Mouse (Mus musculus) lung, postnatal 0 days (tissue): ENCODE results near the gene Glrx. TPM values are rescaled to one million over a fixed set of nuclear protein-coding genes. Genes with fewer than 3 reads are reported as not detected.

Source experiments
- ATAC-seq: fragments of 200-750 bp; cut with Nextera tagmentation; 2 replicates; pipeline ENCODE4 v1.8.0; 2017; ENCODE audit warnings: moderate library complexity
- DNase-seq: peaks from one replicate; pipeline ENCODE4 v3.0.0-alpha.2; 2016; ENCODE audit warnings: low spot score
- H3K27ac ChIP-seq: fragments of 300-500 bp; sonication (generic); 2 replicates; pipeline ENCODE4 v1.5.1; 2014; ENCODE audit warnings: antibody characterized with exemption, mild to moderate bottlenecking, low read length, mixed read lengths
- H3K27me3 ChIP-seq: fragments of 300-500 bp; sonication (generic); replicated peaks from 2 replicates; pipeline ENCODE4 v1.6.1; 2014; ENCODE audit warnings: low read length, mixed read lengths; ENCODE audit not compliant: insufficient read depth
- H3K36me3 ChIP-seq: fragments of 300-500 bp; sonication (generic); 2 replicates; pipeline ENCODE4 v1.6.1; 2014; ENCODE audit warnings: low read length, mixed read lengths; ENCODE audit not compliant: insufficient read depth
- H3K4me1 ChIP-seq: fragments of 300-500 bp; sonication (generic); 2 replicates; pipeline ENCODE4 v1.6.1; 2014; ENCODE audit warnings: antibody characterized with exemption, low read depth, low read length, mixed read lengths; ENCODE audit not compliant: insufficient read depth
- H3K4me2 ChIP-seq: fragments of 300-500 bp; sonication (generic); replicated peaks from 2 replicates; pipeline ENCODE4 v1.6.1; 2014; ENCODE audit warnings: low read depth, mild to moderate bottlenecking, low read length, moderate library complexity, mixed read lengths
- H3K4me3 ChIP-seq: fragments of 300-500 bp; sonication (generic); 2 replicates; pipeline ENCODE4 v1.5.1; 2014; ENCODE audit warnings: low read depth, low read length
- H3K9ac ChIP-seq: fragments of 300-500 bp; sonication (generic); replicated peaks from 2 replicates; pipeline ENCODE4 v1.6.1; 2014; ENCODE audit warnings: low read depth, mild to moderate bottlenecking
- H3K9me3 ChIP-seq: fragments of 300-500 bp; sonication (generic); 2 replicates; pipeline ENCODE4 v1.6.1; 2016; ENCODE audit warnings: low read length, mixed read lengths
- CTCF ChIP-seq: IDR thresholded peaks from 2 replicates; pipeline ENCODE4 v1.5.1; 2016; ENCODE audit warnings: antibody characterized with exemption, mild to moderate bottlenecking
- EP300 ChIP-seq: IDR thresholded peaks from 2 replicates; pipeline ENCODE4 v1.6.1; 2016; ENCODE audit warnings: antibody characterized with exemption, mild to moderate bottlenecking, control low read depth
- WGBS: fragments of 180-500 bp; shearing (Covaris S2); extraction: QIAGEN DNeasy Blood & Tissue Kit; methylation state at CpG from one replicate; pipeline ENCODE4 v1.1.7; 2014; 5-methylcytosine and 5-hydroxymethylcytosine counted together
- polyA plus RNA-seq: library from polyadenylated mRNA; unstranded; fragments of >200 nt; fragmentation: Nextera tagmentation; extraction: Ambion mirVana; gene quantifications from 2 replicates; pipeline ENCODE4 v1.2.1, GENCODE M21; 2015

The Glrx gene
- polyA plus RNA-seq, 1 experiment from 2014 or later, result 106 TPM

GRCm38 (mm10) chr13:75877907-75878306 lies 38.2 kb downstream of the Glrx start:
- no peak overlapping the region for H3K4me2 ChIP-seq
- DNase-seq (peak; percentile 84), ATAC-seq (no peak)
- no peak overlapping the region for H3K27ac ChIP-seq
- H3K36me3 ChIP-seq, result no peaks in the 10 kb centered on the region
- H3K4me3 ChIP-seq, result no peak overlapping the region
- no peaks in the 10 kb centered on the region for H3K27me3 ChIP-seq
- H3K4me1 ChIP-seq, result no peaks in the 10 kb centered on the region; the same call in 1 of the 2 replicates
- TF ChIP-seq CTCF, result peak; percentile 86
- TF ChIP-seq EP300, result no peak
- no peak overlapping the region for H3K9ac ChIP-seq
- no peaks in the 10 kb centered on the region for H3K9me3 ChIP-seq

GRCm38 (mm10) chr13:75879756-75880155 lies 40.1 kb downstream of the Glrx start:
- no peaks in the 10 kb centered on the region for H3K4me1 ChIP-seq
- H3K9me3 ChIP-seq, result no peaks in the 10 kb centered on the region
- 85% methylated on average over 3 of the region's 3 CpGs for WGBS
- ATAC-seq (no peak), DNase-seq (peak; percentile 3)
- H3K36me3 ChIP-seq, result no peaks in the 10 kb centered on the region
- no peak overlapping the region for H3K4me2 ChIP-seq
- no peak overlapping the region for H3K9ac ChIP-seq
- no peaks in the 10 kb centered on the region for H3K27me3 ChIP-seq
- no peak overlapping the region for H3K4me3 ChIP-seq
- TF ChIP-seq CTCF, result no peak
- no peak for TF ChIP-seq EP300
- no peak overlapping the region for H3K27ac ChIP-seq

GRCm38 (mm10) chr13:75880501-75880900 lies 40.8 kb downstream of the Glrx start:
- TF ChIP-seq CTCF (no peak), EP300 (no peak)
- Histone ChIP-seq H3K27me3 (no peaks in the 10 kb centered on the region), H3K36me3 (no peaks in the 10 kb centered on the region), H3K27ac (no peak overlapping the region), H3K9ac (no peak overlapping the region), H3K4me1 (no peaks in the 10 kb centered on the region), H3K4me2 (no peak overlapping the region), H3K9me3 (no peaks in the 10 kb centered on the region), H3K4me3 (no peak overlapping the region)
- ATAC-seq (no peak), DNase-seq (no peak)
- WGBS, result 88% methylated on average over 2 of the region's 2 CpGs

GRCm38 (mm10) chr13:75883792-75884191 lies 44.1 kb downstream of the Glrx start:
- TF ChIP-seq EP300 (no peak), CTCF (no peak)
- Histone ChIP-seq H3K4me3 (no peak overlapping the region), H3K9ac (no peak overlapping the region), H3K9me3 (no peaks in the 10 kb centered on the region), H3K36me3 (no peaks in the 10 kb centered on the region), H3K27ac (no peak overlapping the region), H3K4me1 (no peaks in the 10 kb centered on the region), H3K27me3 (no peaks in the 10 kb centered on the region), H3K4me2 (no peak overlapping the region)
- ATAC-seq, result no peak
- WGBS, result 46% methylated on average over 3 of the region's 3 CpGs
- DNase-seq, result peak; percentile 3

- TF ChIP-seq CTCF (no peak), EP300 (no peak)
- 91% methylated on average over 4 of the region's 4 CpGs for WGBS
- H3K4me1 ChIP-seq, result no peaks in the 10 kb centered on the region
Observed at GRCm38 (mm10) chr13:75891868-75892267, 52.2 kb downstream of the Glrx start.

GRCm38 (mm10) chr13:75892291-75892690 lies 52.6 kb downstream of the Glrx start:
- TF ChIP-seq EP300 (no peak), CTCF (no peak)
- WGBS, result 72% methylated on average over 3 of the region's 3 CpGs
- Histone ChIP-seq H3K9ac (no peak overlapping the region), H3K27ac (no peak overlapping the region), H3K4me1 (no peaks in the 10 kb centered on the region), H3K27me3 (no peaks in the 10 kb centered on the region), H3K4me2 (no peak overlapping the region), H3K36me3 (no peaks in the 10 kb centered on the region), H3K9me3 (no peaks in the 10 kb centered on the region), H3K4me3 (no peak overlapping the region)
- ATAC-seq (no peak), DNase-seq (no peak)

More at GRCm38 (mm10) chr13:75891868-75892267, 52.2 kb downstream of the Glrx start:
- no peak for DNase-seq
- Histone ChIP-seq H3K4me2 (no peak overlapping the region), H3K27me3 (no peaks in the 10 kb centered on the region), H3K36me3 (no peaks in the 10 kb centered on the region), H3K4me3 (no peak overlapping the region), H3K9me3 (no peaks in the 10 kb centered on the region), H3K9ac (no peak overlapping the region), H3K27ac (no peak overlapping the region)
- no peak for ATAC-seq

GRCm38 (mm10) chr13:75892876-75893275 lies 53.2 kb downstream of the Glrx start:
- DNase-seq, result no peak
- Histone ChIP-seq H3K4me2 (no peak overlapping the region), H3K27me3 (no peaks in the 10 kb centered on the region), H3K9me3 (no peaks in the 10 kb centered on the region), H3K27ac (no peak overlapping the region), H3K4me3 (no peak overlapping the region), H3K36me3 (no peaks in the 10 kb centered on the region), H3K9ac (no peak overlapping the region), H3K4me1 (no peaks in the 10 kb centered on the region)
- no peak for TF ChIP-seq EP300
- TF ChIP-seq CTCF, result no peak
- WGBS, result 52% methylated on average over 6 of the region's 6 CpGs
- no peak for ATAC-seq

Other genes starting within 250 kb of the Glrx start
- 6.1 and 7.0 TPM in 2 replicates for gene Ell2, start 133.1 kb upstream of the Glrx start, polyA plus RNA-seq
- 8.6 and 9.0 TPM in 2 replicates for gene Rhobtb3, start 104.1 kb downstream of the Glrx start, polyA plus RNA-seq
- gene Spata9, start 127.3 kb downstream of the Glrx start, polyA plus RNA-seq, result 0.43 and 0.73 TPM in 2 replicates
- gene Rfesd, start 178.9 kb downstream of the Glrx start, polyA plus RNA-seq, result 18.5 and 21.5 TPM in 2 replicates
- gene Gpr150, start 217.1 kb downstream of the Glrx start, polyA plus RNA-seq, result 0.06 and 0.08 TPM in 2 replicates